Mouse (Mus musculus): ENCODE results near the gene Vmn1r210.
A peak's percentile ranks its signal among the peaks of the same experiment; 100 is the strongest.
"Not testable (repeated sequence)": the region's sequence is repeated elsewhere in the genome, so short reads cannot be mapped to it uniquely, and the experiment has no call there.

DNA sequence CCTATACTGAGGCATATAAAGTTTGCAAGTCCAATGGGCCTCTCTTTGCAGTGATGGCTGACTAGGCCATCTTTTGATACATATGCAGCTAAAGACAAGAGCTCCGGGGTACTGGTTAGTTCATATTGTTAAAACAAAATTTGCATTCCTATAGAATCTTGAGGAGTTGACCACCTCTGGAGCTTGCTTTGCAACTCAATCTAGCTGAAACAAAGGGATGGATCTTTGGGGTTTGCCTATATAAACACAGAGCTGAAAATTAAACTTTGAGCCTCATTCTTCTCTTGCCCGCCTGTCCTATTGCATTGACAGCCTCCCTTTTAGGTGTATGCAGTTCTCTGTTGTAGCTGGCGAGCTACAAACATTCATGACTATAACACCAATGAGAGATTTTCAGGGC is 13.2 kb upstream of the Vmn1r210 start:
- TF ChIP-seq CTCF (IDR thresholded peaks at IDR 0.05; ENCODE audit: low read depth, low read length); POLR2A (IDR thresholded peaks at IDR 0.05; ENCODE audit: insufficient read depth, low read length): not testable (repeated sequence)
- TF ChIP-seq EP300 (IDR thresholded peaks at IDR 0.05; ENCODE audit: insufficient read depth, low read depth, low read length), result 0 out of 2 replicates have a peak, but pooled peaks have one; percentile 4
